8 mouse cellular contexts compared by ENCODE assay signal in the genomic region with DNA sequence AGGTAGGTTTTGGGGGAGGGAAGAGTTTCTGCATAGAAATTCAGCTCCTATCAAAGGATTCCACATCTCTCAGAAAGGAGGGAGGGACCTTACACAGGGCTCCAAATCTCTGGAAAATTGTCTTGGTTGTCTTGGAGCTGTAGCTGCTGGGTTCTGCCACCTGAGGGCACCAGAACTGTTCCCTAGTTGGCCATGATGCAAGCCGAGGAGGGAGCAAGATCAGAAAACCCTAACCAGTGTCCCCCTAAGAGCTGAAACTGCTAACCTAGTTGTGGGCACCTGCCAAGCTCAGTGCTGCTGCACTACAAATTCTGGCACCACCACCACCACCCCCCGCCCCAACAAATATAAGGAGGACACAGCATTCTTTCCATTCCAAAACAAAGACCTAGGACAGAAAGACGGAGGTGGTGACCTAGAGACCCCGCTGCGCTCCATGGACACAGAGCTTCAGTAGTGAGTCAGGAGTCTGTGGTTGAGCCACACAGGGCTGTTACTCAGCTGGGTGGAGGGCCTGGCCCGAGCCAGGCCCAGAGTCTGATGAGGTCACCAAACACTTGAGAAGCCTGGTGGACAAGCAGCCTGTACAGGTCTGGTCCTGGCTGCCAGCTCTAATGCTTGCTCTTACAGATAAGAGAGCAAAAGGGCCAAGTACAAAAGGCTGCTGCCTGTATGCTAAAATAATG. TPM values are rescaled to one million over a fixed set of nuclear protein-coding genes. Genes with fewer than 3 reads are reported as not detected.
DNase-seq lines count a peak whose midpoint lies in the region; ATAC-seq and TF ChIP-seq lines count a peak whose summit lies in the region.

No protein-coding gene starts in this region.

- H3K9me3 ChIP-seq in liver, embryonic 11.5 days (ENCODE audit: control insufficient read depth, low read length), result no peaks in the 10 kb centered on the region

- TF ChIP-seq CTCF in layer of hippocampus, adult 2 months (conservative IDR thresholded peaks at IDR 0.05), result peak; percentile 91

- H3K27ac ChIP-seq in liver, embryonic 11.5 days (ENCODE audit: low read depth, low read length), result no peak overlapping the region
- H3K27ac ChIP-seq in layer of hippocampus, adult 2 months, result peak overlapping the region; percentile 70

- no peak overlapping the region for H3K4me2 ChIP-seq in liver, embryonic 11.5 days

- H3K4me1 ChIP-seq in liver, embryonic 11.5 days (replicated peaks; ENCODE audit: control insufficient read depth, insufficient read depth, low read length), result peaks cover 9% of the 10 kb centered on the region

- no peak; the same call in 1 of the 2 replicates for ATAC-seq in liver, embryonic 11.5 days (replicated peaks; ENCODE audit: low FRiP score)
- ATAC-seq in frontal cortex, adult (ENCODE audit: low TSS enrichment), result peak; percentile 92
- peak; percentile 35 to 46; a peak in 1 of 4 replicates for ATAC-seq in hematopoietic stem cell, adult 5-6 weeks (replicated peaks in 1 of 2; ENCODE audit: insufficient read depth in 1 of 2, low FRiP score in 2 of 2, low TSS enrichment in 1 of 2, low read depth in 1 of 2, poor library complexity in 2 of 2, severe bottlenecking in 2 of 2)

- no peak overlapping the region for H3K4me3 ChIP-seq in liver, embryonic 11.5 days (ENCODE audit: low read depth, low read length)
- no peak overlapping the region for H3K4me3 ChIP-seq in layer of hippocampus, adult 2 months

- peak; percentile 57 for DNase-seq in liver
- DNase-seq in liver, embryonic 11.5 days (ENCODE audit: low spot score), result no peak
- DNase-seq in cerebellum, adult 8-10 months, result peak; percentile 69
- DNase-seq in layer of hippocampus, adult 2 months (ENCODE audit: low spot score in 2 of 2), result peak; percentile 68 to 74
- DNase-seq in lung, postnatal 10 days, result peak; percentile 83
- peak; percentile 63 for DNase-seq in right cerebral cortex, postnatal 14 days

- WGBS in liver, embryonic 11.5 days, result 69% methylated on average over 6 of the region's 6 CpGs

- H3K36me3 ChIP-seq in liver, embryonic 11.5 days (ENCODE audit: control insufficient read depth, insufficient read depth, low read length), result peaks cover 44% of the 10 kb centered on the region

- H3K27me3 ChIP-seq in liver, embryonic 11.5 days (replicated peaks; ENCODE audit: control insufficient read depth, insufficient read depth, low read length), result no peaks in the 10 kb centered on the region

- no peak overlapping the region for H3K9ac ChIP-seq in liver, embryonic 11.5 days (ENCODE audit: low read depth, low read length)

RNA-seq across cellular contexts. Expression of a gene that starts 31.9 kb away (rescaled TPM):
- polyA plus RNA-seq in liver, embryonic 11.5 days (2014; fragmentation: Nextera tagmentation; extraction: Ambion mirVana), result 180 and 196 TPM in 2 replicates
- total RNA-seq in hematopoietic stem cell, adult 5-6 weeks (2017), result 31.7 and 51.9 TPM in 2 replicates
- 10 to 100 TPM; 78.7 to 82.9 TPM for total RNA-seq in layer of hippocampus, adult 2 months (2021)
